Mouse (Mus musculus): Measurements from ENCODE around the gene Rpn2. TPM values are rescaled to one million over a fixed set of nuclear protein-coding genes. Genes with fewer than 3 reads are reported as not detected.

Gene Rpn2
- total RNA-seq, 2 experiments from 2014 or later: 123 to 132 TPM

DNA sequence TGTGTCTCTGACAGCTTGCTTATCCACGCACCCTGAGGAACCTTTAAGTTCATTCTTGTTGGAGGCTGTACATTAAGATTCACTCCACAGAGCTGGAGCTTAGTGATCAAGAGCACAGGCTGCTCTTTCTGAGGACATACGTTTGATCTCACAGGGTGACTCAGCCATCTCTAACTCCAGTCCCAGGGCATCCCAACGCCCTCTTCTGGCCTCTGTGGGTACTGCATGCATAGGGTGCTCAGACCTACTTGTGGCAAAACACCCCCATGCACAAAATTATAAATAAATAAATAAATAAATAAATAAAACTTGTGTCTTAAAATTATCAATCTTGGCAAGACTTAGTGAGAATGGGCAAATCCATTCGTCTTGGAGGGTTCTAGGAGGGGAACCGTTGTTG is 59.8 kb downstream of the Rpn2 start:
- Histone ChIP-seq H3K27ac (no peak overlapping the region), H3K4me3 (no peak overlapping the region)
- peak; percentile 74 for TF ChIP-seq CTCF (IDR thresholded peaks at IDR 0.05)
- peak; percentile 64 to 72 for DNase-seq (ENCODE audit: extremely low spot score in 1 of 2, low spot score in 2 of 2)
- intact Hi-C loops (cut with DNase I): loop anchor here (2.0 kb wide), 1 partner anchor 46 kb away; no protein-coding TSS in a partner anchor

GRCm38 (mm10) chr2:157339532-157339931 is 60.7 kb downstream of the Rpn2 start:
- Histone ChIP-seq H3K4me3 (no peak overlapping the region), H3K27ac (peak overlapping the region; percentile 73; the same call in 1 of the 2 replicates)
- DNase-seq (ENCODE audit: extremely low spot score in 1 of 2, low spot score in 2 of 2): no peak
- no peak for TF ChIP-seq CTCF (IDR thresholded peaks at IDR 0.05)
- intact Hi-C loops (cut with DNase I): loop anchor here (2.0 kb wide), 1 partner anchor 47 kb away; no protein-coding TSS in a partner anchor

DNA sequence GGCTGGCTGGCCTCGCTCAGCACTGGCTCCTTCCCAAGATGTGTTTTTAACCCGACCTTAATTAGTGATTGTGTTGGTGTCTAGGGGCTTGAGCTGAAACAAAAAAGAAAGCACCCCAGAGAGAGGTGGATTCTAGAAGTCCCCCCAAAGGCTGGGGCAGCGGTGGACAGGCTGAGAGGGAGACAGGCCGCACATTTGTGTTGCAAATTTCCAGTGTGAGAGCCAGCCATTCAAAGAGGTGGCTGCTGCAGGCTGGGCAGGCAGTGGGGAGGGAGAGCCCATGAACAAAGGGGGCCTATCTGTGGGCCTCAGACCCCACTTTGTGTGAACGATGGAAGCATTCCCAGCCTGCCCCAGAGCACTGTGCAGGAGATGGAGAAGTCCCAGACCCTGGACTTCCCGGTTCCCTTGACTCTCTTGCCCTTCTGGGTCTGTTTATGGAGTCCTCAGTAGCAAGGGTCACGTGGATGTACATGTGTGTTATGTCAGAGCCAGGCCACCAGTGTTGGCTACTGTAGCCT is 61.5 kb downstream of the Rpn2 start:
- intact Hi-C loops (cut with DNase I): loop anchor here (2.0 kb wide), 1 partner anchor 231 kb away; the partner anchor contains the start of gene Blcap
- DNase-seq (ENCODE audit: extremely low spot score in 1 of 2, low spot score in 2 of 2): peak; percentile 33 to 59
- H3K4me3 ChIP-seq: no peak overlapping the region
- H3K27ac ChIP-seq: peak overlapping the region; percentile 73
- TF ChIP-seq CTCF (IDR thresholded peaks at IDR 0.05): no peak

GRCm38 (mm10) chr2:157341554-157342270 is 62.9 kb downstream of the Rpn2 start:
- peak; percentile 92 for TF ChIP-seq CTCF (IDR thresholded peaks at IDR 0.05)
- Histone ChIP-seq H3K27ac (no peak overlapping the region; the same call in 1 of the 2 replicates), H3K4me3 (no peak overlapping the region)
- intact Hi-C loops (cut with DNase I): loop anchor here (1.0 to 2.0 kb wide), 2 partner anchors 116 to 229 kb away; partner anchors contain the start of gene Blcap
- DNase-seq (ENCODE audit: extremely low spot score in 1 of 2, low spot score in 2 of 2): peak; percentile 66 to 80

DNA sequence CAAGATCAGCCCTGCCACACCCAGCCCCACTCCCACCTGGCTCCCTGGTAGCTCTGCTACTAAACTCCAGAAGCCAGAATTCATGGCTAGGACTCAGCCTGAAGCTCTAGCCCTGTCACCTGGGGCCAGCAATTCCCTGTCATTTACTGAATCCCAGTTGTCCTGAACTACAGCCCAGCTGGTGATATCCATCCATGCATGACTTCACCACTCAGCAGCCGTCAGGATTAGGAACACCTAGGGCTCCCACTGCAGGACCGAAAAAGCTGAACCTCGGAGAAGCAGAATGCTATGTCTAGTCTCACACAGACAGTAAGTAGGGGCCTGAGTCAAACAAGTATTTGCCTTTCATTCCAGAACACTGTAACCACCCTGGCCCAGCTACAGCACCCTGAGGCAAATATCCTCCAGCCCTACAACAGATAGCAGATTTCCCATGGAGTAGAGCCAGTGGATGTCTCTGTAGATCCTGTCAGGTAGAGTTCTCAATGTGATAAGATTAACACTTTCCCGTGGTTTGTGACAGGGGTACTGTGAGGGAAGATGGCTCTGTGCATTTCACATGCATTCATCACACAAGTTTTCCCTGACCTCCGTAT is 63.6 kb downstream of the Rpn2 start:
- DNase-seq (ENCODE audit: extremely low spot score in 1 of 2, low spot score in 2 of 2): no peak
- Histone ChIP-seq H3K4me3 (no peak overlapping the region), H3K27ac (no peak overlapping the region)
- intact Hi-C loops (cut with DNase I): no loop called here
- TF ChIP-seq CTCF (IDR thresholded peaks at IDR 0.05): no peak

DNA sequence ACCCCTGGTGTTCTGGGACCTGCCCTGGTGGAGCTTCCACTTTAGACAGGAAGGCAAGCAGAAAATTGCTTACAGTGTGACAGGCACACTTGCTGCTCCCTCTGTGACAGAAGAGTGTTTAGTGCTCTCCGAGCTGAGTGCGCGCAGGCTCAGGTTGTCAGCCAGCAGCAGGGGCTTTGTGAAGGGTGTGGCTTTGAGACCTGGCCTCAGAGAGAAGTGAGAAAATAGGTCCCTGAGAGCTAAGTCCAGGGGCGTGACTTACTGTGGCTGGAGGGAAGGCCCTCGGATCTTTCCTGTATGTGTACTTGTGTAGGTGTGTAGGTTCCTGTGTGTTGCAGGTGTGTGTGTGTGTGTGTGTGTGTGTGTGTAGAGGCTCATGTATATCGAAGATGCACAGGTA is 64.5 kb downstream of the Rpn2 start:
- TF ChIP-seq CTCF (IDR thresholded peaks at IDR 0.05): no peak
- intact Hi-C loops (cut with DNase I): no loop called here
- no peak for DNase-seq (ENCODE audit: extremely low spot score in 1 of 2, low spot score in 2 of 2)
- Histone ChIP-seq H3K4me3 (no peak overlapping the region), H3K27ac (no peak overlapping the region)

DNA sequence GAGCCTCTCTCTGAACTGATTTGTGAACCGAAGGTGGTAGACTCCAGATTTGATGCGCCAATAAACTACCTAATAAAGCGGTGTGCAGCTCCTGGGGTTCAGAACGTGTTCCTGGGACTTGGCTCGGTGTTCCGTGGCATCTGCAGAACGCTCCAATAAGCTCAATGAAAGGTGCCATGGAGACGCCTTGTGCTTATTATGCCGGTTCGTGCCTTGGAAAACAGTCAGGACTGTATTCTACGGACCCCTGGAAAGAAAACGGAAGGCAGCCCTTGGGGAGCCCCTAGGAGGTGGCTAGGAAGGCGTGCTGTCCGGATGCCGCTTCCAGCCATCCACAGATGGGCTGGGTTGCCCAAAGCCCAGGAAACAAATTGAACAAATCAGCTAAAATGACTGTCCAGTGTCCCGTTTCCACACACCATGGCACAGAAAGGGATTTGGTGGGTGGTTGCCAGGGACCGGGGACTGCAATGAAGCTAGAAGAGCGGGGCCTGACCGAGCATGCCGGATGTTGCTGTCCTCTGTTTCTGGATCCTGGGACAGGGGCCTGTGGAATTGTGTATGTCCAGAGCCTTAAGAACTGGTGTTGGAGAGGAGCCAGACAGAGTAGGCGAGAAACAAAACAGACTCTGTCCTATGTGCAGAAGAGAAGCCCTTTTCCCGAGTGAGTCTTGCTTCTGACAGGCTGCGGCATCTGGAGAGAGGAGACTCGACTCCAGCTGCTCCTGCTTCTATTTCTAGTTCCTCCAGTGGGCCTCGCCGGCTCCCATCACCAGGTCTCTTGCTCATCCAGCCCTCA is 68.7 kb downstream of the Rpn2 start, which contains the start of gene Ghrh:
TSS of gene Ghrh (minus strand) at position 146 of the 799 bp plus-strand sequence.
- no peak for TF ChIP-seq CTCF (IDR thresholded peaks at IDR 0.05)
- Histone ChIP-seq H3K27ac (peak within 1 kb of the TSS; percentile 86), H3K4me3 (no peak within 1 kb of the TSS)
- intact Hi-C loops (cut with DNase I): no loop called here
- DNase-seq (ENCODE audit: extremely low spot score in 1 of 2, low spot score in 2 of 2): peak; percentile 36 to 47

DNA sequence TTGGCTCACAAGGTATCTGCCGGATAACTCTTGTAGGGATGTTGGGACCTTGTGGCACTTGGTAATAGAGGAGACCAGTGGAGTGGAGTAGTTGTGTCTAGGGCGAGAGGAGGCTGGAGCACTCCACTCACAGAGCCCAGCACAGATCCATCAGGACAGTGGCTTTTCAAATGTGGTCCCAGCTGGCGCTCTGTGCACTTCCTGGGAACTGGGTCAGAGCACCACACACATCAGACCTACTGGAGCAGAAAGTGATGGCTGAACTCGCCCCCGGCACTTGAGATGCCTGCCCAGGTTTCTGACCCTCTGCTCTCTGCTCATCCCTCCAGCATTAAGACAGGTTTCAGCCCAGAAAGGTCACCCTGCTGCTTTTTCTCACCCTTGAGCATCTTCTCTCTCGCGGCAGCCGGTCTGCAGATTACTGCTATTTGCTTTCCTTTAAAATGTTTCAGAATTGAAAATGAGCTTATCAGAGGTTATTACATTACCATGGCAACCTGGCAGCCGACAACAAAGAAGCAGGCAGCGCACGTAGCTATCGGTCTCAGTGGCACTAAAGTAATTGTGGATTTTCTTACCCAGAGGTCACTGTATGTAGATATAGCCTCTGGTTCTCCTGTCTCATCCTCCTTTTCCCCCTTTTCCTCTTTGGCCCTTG is 70.4 kb downstream of the Rpn2 start:
- H3K4me3 ChIP-seq: no peak overlapping the region
- peak overlapping the region; percentile 56; the same call in 1 of the 2 replicates for H3K27ac ChIP-seq
- no peak for DNase-seq (ENCODE audit: extremely low spot score in 1 of 2, low spot score in 2 of 2)
- TF ChIP-seq CTCF (IDR thresholded peaks at IDR 0.05): no peak
- intact Hi-C loops (cut with DNase I): no loop called here

DNA sequence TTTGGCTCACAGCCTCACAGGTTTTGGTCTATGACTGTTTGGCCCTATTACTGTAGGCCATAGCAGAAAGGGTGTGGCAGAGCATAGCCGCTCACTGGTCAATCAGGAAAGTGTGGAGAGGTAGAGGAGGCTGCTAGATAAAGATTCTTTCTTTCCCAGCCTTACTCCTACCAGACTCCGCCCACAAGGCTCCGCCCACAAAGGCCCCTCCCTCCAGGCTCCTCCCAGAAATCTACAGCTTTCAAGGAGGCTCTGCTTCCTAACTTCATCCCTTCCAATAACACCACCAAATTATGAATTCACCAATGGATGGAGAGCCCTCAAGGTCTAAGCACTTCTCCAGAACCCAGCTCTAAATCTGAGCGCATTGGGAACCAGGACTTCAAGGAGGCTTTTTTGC is 74.4 kb downstream of the Rpn2 start:
- TF ChIP-seq CTCF (IDR thresholded peaks at IDR 0.05): no peak
- DNase-seq (ENCODE audit: extremely low spot score in 1 of 2, low spot score in 2 of 2): no peak
- intact Hi-C loops (cut with DNase I): no loop called here
- H3K27ac ChIP-seq: no peak overlapping the region
- H3K4me3 ChIP-seq: no peak overlapping the region

- intact Hi-C loops (cut with DNase I): no loop called here
- TF ChIP-seq CTCF (IDR thresholded peaks at IDR 0.05): no peak
- H3K27ac ChIP-seq: no peak overlapping the region
- H3K4me3 ChIP-seq: no peak overlapping the region
- DNase-seq (ENCODE audit: extremely low spot score in 1 of 2, low spot score in 2 of 2): no peak
These were observed 75.3 kb downstream of the Rpn2 start for GRCm38 (mm10) chr2:157354106-157354505.

DNA sequence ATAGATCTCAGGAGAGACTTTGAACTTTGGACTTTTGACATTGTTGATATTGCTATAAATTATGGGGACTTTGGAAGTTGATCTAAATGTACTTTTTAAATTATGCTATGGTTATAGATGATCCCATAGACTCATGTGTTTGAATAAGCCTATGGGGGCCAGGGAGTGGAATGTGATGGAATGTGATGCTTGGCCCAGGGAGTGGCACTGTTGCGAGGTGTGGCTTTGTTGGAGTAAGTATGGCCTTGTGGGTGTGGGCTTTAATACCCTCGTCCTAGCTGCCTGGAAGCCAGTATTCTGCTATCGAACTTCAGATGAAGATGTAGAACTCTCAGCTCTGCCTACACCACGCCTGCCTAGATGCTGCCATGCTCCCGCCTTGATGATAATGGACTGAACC is 81.2 kb downstream of the Rpn2 start:
- DNase-seq (ENCODE audit: extremely low spot score in 1 of 2, low spot score in 2 of 2): no peak
- TF ChIP-seq CTCF (IDR thresholded peaks at IDR 0.05): no peak
- Histone ChIP-seq H3K27ac (no peak overlapping the region), H3K4me3 (no peak overlapping the region)
- intact Hi-C loops (cut with DNase I): no loop called here
